Mouse (Mus musculus) lung, postnatal 0 days (tissue): ENCODE measurements at regions not wholly inside any gene's neighbourhood (a gene's known extent, or its start where the extent isn't known, plus 50 kb on each side); places are given as distances from the start of the nearest gene placed in this dataset.

Experiments
- CTCF ChIP-seq: IDR thresholded peaks from 2 replicates; pipeline ENCODE4 v1.5.1; 2016; ENCODE audit warnings: antibody characterized with exemption, mild to moderate bottlenecking
- EP300 ChIP-seq: IDR thresholded peaks from 2 replicates; pipeline ENCODE4 v1.6.1; 2016; ENCODE audit warnings: antibody characterized with exemption, mild to moderate bottlenecking, control low read depth

DNA sequence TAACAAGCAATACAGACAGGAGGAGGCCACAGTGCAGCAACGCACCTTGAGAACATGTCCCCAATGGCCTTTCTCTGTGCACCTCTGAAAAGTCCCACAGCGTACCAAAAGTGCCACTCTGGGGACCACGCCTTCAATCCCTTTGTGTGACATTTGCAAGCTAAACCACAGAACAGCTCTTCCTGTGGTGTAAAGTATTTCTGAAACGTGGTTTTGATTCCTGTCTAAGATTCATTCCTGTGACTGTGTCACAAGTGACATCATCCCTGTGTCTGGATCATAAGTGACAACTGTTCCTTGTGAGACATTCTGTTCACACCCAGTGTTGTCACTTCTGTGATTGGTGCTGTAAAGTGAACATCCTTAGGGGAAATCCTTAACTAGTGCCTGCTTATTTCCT lies 251.6 kb upstream of the Bmper start:
- TF ChIP-seq CTCF (no peak), EP300 (no peak)
